Mouse (Mus musculus) right cerebral cortex, adult 2 months (tissue): ENCODE measurements around the gene E2f7.
"Not testable (repeated sequence)": the region's sequence is repeated elsewhere in the genome, so short reads cannot be mapped to it uniquely, and the experiment has no call there.

ENCODE experiments used
- DNase-seq, 2 experiments: peaks; one replicate each; pipeline ENCODE4 v3.0.0; 2021 to 2022; ENCODE audit warnings: low spot score in 2 of 2

The E2f7 gene

GRCm38 (mm10) chr10:110744686-110745639 lies at the start of gene E2f7:
E2f7 (plus strand) TSS chr10:110745439.
- peak; percentile 85 to 88 for DNase-seq

- DNase-seq: no peak
Observed at GRCm38 (mm10) chr10:110701276-110701675, 44.0 kb upstream of the E2f7 start.

- no peak for DNase-seq
Observed at GRCm38 (mm10) chr10:110705672-110706071, 39.6 kb upstream of the E2f7 start.

GRCm38 (mm10) chr10:110707390-110708113 lies 37.7 kb upstream of the E2f7 start:
- no peak for DNase-seq

GRCm38 (mm10) chr10:110716887-110717286 lies 28.4 kb upstream of the E2f7 start:
- DNase-seq: no peak

- DNase-seq: no peak
Observed at GRCm38 (mm10) chr10:110726431-110726830, 18.8 kb upstream of the E2f7 start.

- peak in 1 of 2 experiments; percentile 18 for DNase-seq
Observed at GRCm38 (mm10) chr10:110727816-110728215, 17.4 kb upstream of the E2f7 start.

GRCm38 (mm10) chr10:110733343-110733742 lies 11.9 kb upstream of the E2f7 start:
- DNase-seq: peak; percentile 79 to 86

- DNase-seq: no peak
Observed at GRCm38 (mm10) chr10:110743701-110744100, 1.5 kb upstream of the E2f7 start.

GRCm38 (mm10) chr10:110744120-110744519 lies 1.1 kb upstream of the E2f7 start:
- no peak for DNase-seq

- no peak for DNase-seq
Observed at GRCm38 (mm10) chr10:110745640-110746032, 397 bp downstream of the E2f7 start.

GRCm38 (mm10) chr10:110749081-110749480 lies 3.8 kb downstream of the E2f7 start:
- DNase-seq: no peak

GRCm38 (mm10) chr10:110749510-110750305 lies 4.5 kb downstream of the E2f7 start:
- DNase-seq: no peak

GRCm38 (mm10) chr10:110752849-110753248 lies 7.6 kb downstream of the E2f7 start:
- DNase-seq: no peak

- DNase-seq: no peak
Observed at GRCm38 (mm10) chr10:110755556-110755955, 10.3 kb downstream of the E2f7 start.

- DNase-seq: no peak
Observed at GRCm38 (mm10) chr10:110756271-110756793, 11.1 kb downstream of the E2f7 start.

- DNase-seq: not testable (repeated sequence)
Observed at GRCm38 (mm10) chr10:110760552-110760951, 15.3 kb downstream of the E2f7 start.

- DNase-seq: no peak
Observed at GRCm38 (mm10) chr10:110762134-110762884, 17.1 kb downstream of the E2f7 start.

GRCm38 (mm10) chr10:110763416-110763815 lies 18.2 kb downstream of the E2f7 start:
- DNase-seq: no peak

- peak in 1 of 2 experiments; percentile 23 for DNase-seq
Observed at GRCm38 (mm10) chr10:110769538-110769937, 24.3 kb downstream of the E2f7 start.

- no peak for DNase-seq
Observed at GRCm38 (mm10) chr10:110773201-110773600, 28.0 kb downstream of the E2f7 start.
